Mouse (Mus musculus): ENCODE results near the gene Usp15.

Usp15 gene

GRCm38 (mm10) chr10:123170898-123171297 is 25.9 kb downstream of the Usp15 start:
- DNase-seq = no peak

DNA sequence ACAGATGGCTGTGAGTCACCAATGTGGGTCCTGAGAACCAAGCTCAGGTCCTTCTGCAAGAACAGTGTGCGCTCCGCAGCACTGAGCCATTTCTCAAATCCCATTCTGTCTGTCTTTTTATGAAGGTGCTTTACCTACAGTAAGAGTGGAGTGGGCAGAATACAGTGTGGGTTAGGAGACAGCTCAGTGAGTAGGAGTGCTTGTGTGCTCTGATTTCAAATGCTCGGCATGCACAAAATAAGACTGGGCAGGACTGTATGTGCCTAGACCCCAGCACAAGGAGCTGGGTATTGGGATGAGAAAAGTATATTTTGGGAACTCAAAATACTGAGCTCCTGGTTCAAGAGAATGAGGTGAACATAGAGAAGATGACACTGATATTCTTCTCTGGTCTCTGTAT is 31.3 kb downstream of the Usp15 start:
- no peak for DNase-seq

- DNase-seq = peak; percentile 46
Measured at GRCm38 (mm10) chr10:123160508-123160907, 36.3 kb downstream of the Usp15 start.

GRCm38 (mm10) chr10:123159316-123159715 is 37.5 kb downstream of the Usp15 start:
- DNase-seq = peak; percentile 22

GRCm38 (mm10) chr10:123156392-123156791 is 40.4 kb downstream of the Usp15 start:
- DNase-seq = no peak

- no peak for DNase-seq
Measured at GRCm38 (mm10) chr10:123155764-123156163, 41.0 kb downstream of the Usp15 start.

GRCm38 (mm10) chr10:123153321-123153720 is 43.5 kb downstream of the Usp15 start:
- no peak for DNase-seq

GRCm38 (mm10) chr10:123148025-123148814 is 48.6 kb downstream of the Usp15 start:
- no peak for DNase-seq

GRCm38 (mm10) chr10:123147180-123147579 is 49.6 kb downstream of the Usp15 start:
- no peak for DNase-seq

- DNase-seq = no peak
Measured at GRCm38 (mm10) chr10:123146349-123146748, 50.4 kb downstream of the Usp15 start.

GRCm38 (mm10) chr10:123144256-123144655 is 52.5 kb downstream of the Usp15 start:
- DNase-seq = no peak

GRCm38 (mm10) chr10:123142395-123143050 is 54.3 kb downstream of the Usp15 start:
- no peak for DNase-seq

GRCm38 (mm10) chr10:123135818-123136217 is 61.0 kb downstream of the Usp15 start:
- no peak for DNase-seq

GRCm38 (mm10) chr10:123131487-123131886 is 65.3 kb downstream of the Usp15 start:
- no peak for DNase-seq

DNA sequence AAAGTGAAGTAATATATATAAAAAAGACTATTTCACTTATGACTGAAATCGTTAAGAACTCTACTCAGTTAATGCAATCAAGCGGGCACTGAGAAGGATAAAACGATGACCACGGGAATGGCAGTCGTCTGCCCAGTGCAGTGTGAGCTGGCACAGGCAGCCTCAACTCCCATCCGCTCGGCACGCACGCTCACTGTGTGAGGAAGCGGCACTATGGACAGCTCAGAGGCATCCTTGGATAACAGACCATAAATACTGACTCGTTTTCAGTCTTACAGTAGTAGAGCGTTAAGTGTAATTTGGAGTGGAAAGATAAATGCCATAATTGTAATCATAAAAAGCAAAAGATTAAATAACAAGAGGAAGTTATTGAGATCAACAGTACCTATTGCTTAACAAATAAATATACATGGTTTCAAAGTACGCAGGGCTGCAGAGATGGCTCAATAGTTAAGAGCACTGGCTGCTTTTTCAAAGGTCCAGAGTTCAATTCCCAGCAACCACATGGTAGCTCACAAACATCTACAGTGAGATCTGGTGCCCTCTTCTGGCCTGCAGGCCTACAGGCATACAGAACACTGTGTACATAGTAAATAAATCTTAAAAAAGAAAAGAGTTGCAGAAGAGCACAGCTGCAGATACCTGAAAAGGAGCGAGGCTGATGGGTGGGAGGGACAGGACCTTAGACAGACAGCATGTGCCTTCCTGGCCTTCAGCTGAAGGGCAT is 76.0 kb downstream of the Usp15 start:
- peak; percentile 36 for DNase-seq

GRCm38 (mm10) chr10:123116861-123117260 is 79.9 kb downstream of the Usp15 start:
- DNase-seq = no peak

- DNase-seq = no peak
Measured at GRCm38 (mm10) chr10:123113466-123113865, 83.3 kb downstream of the Usp15 start.

DNA sequence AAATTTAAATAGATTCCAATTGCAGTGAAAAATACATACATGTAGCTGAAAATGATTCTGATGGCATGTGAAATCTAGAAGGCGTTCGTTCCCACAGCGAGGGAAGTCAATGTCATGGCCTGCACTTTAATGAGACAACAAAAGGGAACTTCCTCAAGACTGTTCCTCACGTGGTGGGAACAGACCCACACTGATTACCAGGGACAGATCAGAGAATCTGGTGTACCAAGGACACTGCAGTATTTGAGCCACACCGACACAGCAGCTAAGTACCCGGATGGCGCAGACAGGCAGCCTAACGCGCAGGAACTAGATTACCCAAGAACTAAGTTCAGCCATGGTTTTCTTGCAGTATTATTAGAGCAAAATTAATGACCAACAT is 84.0 kb downstream of the Usp15 start:
- no peak for DNase-seq

DNA sequence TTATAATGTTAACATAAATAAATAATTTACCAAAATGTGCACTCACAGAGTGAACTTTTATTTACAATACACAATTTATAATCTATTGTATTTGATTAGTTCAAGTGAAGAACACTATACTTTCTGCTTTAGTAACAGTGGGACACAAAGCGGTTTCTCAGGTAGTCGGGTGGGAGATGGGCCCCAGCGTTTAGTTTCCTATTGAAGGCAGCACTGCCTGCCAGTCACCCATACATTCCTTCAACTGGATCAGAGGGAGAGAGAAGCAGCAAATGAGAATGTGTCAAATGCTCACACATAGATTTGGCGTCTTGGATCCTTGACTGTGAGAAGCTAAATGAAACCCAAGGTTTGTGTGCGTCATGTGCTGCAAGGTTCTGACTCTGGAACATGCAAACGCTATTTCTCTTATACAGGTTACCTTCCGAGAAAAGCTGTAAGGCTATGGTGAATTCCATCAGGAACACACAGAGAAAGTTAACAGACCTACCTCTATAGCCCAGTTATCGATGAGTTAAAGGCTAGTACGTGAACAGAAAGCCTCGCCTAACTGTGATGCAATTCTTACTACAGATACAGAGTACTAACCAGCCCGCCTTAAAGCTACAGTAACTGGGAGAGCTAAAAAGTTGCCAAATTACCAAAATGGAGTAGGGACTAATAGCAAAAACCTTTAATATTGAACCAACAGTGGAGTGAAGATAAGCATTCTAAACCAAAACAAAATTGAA is 84.6 kb downstream of the Usp15 start:
- DNase-seq = no peak

- no peak for DNase-seq
Measured at GRCm38 (mm10) chr10:123110548-123110947, 86.2 kb downstream of the Usp15 start.

- DNase-seq = no peak
Measured at GRCm38 (mm10) chr10:123108527-123108926, 88.3 kb downstream of the Usp15 start.

DNA sequence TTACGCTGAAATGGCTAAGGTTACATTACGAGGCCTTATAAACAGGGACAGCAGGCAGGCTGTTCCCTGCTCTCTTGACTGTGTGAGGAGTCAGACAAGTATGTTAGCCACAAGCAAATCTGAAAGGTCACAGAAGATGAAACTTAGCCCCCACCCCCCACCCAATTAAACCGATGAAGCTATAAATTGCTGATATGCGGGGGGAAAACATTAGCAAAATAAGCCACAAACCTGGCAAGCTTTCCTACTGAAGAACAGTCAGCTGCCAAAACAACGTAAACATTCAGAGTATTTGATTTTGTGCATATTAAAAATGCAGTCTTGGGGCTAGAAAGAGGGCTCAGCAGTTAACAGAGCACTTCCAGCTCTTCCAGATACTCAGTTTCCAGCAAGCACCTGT is 88.7 kb downstream of the Usp15 start:
- no peak for DNase-seq

DNA sequence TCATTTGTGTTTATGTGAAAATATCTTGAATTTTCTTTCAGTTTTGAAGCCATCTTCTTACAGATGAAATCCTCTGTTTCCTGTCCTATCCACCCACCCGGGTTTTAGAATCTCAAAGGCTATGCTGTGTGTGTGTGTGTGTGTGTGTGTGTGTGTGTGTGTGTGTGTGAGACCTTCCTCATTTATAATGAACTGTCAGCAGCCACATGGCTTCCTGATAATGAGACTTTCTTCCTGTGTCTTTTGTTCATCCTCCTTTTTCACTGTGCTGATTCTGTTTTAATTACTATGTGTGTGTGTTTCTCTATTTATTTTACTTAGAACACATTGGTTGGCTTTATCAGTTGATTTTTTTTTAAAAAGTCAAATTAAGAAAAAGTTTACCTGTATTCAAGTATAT is 95.5 kb downstream of the Usp15 start:
- DNase-seq = no peak

Data from kidney, adult 11 months (tissue).